Mouse (Mus musculus) brain, embryonic 14.5 days (tissue): ENCODE results near the gene Fscn2.

Source experiments
- CTCF ChIP-seq: fragments of 200-500 bp; IDR thresholded peaks from 2 replicates; pipeline ENCODE4 v1.5.1; 2012; ENCODE audit warnings: inconsistent platforms, mild to moderate bottlenecking, moderate library complexity, borderline replicate concordance; ENCODE audit not compliant: insufficient read depth, insufficient read length; ENCODE audit errors: extremely low read depth
- POLR2A ChIP-seq: fragments of 200-500 bp; IDR thresholded peaks from 2 replicates; pipeline ENCODE4 v1.6.1; 2012; ENCODE audit warnings: mild to moderate bottlenecking, inconsistent platforms, borderline replicate concordance; ENCODE audit not compliant: poor library complexity, insufficient read depth, insufficient read length, severe bottlenecking; ENCODE audit errors: extremely low read depth

DNA sequence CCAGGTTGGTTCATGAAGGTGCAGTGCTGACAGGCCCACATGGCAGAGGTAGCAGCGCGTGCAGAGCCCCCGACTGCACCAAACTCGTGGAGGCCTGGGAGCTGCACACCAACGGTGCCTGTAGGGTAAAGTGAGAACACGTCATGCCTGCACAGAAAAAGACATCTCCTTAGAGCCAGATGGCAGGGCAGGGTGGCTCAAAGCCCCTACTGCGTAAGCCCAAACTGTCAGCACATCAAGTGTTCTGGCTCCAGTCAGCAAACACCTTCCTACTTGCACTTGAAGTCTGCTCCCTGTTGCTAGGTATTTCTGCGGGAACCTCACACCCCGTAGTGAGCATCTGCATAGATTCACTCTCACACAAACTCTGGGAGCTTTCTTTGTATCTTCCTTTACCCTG, 21.2 kb downstream of the Fscn2 start:
- TF ChIP-seq CTCF (no peak), POLR2A (no peak)
